In genomic region chr15:10713626-10714316, GRCm38 (mm10) we compare ENCODE assay signal across 8 mouse cellular contexts. TPM values are rescaled to one million over a fixed set of nuclear protein-coding genes. Genes with fewer than 3 reads are reported as not detected.
A peak's percentile ranks its signal among the peaks of the same experiment; 100 is the strongest.
DNase-seq lines count a peak whose midpoint lies in the region; ATAC-seq and TF ChIP-seq lines count a peak whose summit lies in the region.

No protein-coding gene starts in this region.

- under 1% methylated on average over 32 of the region's 35 CpGs for WGBS in embryonic facial prominence, embryonic 13.5 days
- under 1% methylated on average over 35 of the region's 35 CpGs for WGBS in hindbrain, embryonic 12.5 days
- WGBS in liver, embryonic 12.5 days (ENCODE audit: insufficient replicate concordance) = 1% methylated on average over 35 of the region's 35 CpGs
- 2% methylated on average over 35 of the region's 35 CpGs for WGBS in olfactory bulb, adult 2 months

- in situ Hi-C loops in ES-E14 (cut with MboI; ENCODE audit: low sequenced_read_pairs in 2 of 2, unreplicated experiment in 2 of 2) = no loop called here

- TF ChIP-seq CTCF in olfactory bulb, adult 2 months (IDR thresholded peaks at IDR 0.05; ENCODE audit: insufficient read depth, low read depth, low read length) = no peak

- ATAC-seq in cerebellum, adult (ENCODE audit: insufficient number of reproducible peaks, low FRiP score, low TSS enrichment) = peak; percentile 23; the same call in 1 of the 2 replicates
- 0 out of 2 replicates have a peak, but pooled peaks have one; percentile 4 for ATAC-seq in embryonic facial prominence, embryonic 13.5 days (ENCODE audit: insufficient number of reproducible peaks, insufficient read depth, low FRiP score, low TSS enrichment, low read depth)
- peak; percentile 70 for ATAC-seq in hindbrain, embryonic 12.5 days (ENCODE audit: low FRiP score)
- peak; percentile 20; the same call in 1 of the 2 replicates for ATAC-seq in liver, embryonic 12.5 days

- peak overlapping the region; percentile 77; the same call in 1 of the 2 replicates for H3K27ac ChIP-seq in ES-E14 (ENCODE audit: insufficient read depth, low read depth, low read length, poor library complexity, severe bottlenecking)
- peak overlapping the region; percentile 93 for H3K27ac ChIP-seq in embryonic facial prominence, embryonic 13.5 days
- H3K27ac ChIP-seq in hindbrain, embryonic 12.5 days = peak overlapping the region; percentile 82
- H3K27ac ChIP-seq in liver, embryonic 12.5 days = peak overlapping the region; percentile 51
- no peak overlapping the region for H3K27ac ChIP-seq in olfactory bulb, adult 2 months (ENCODE audit: insufficient read depth, low read depth, low read length)

- H3K4me2 ChIP-seq in embryonic facial prominence, embryonic 13.5 days = peak overlapping the region; percentile 77
- H3K4me2 ChIP-seq in hindbrain, embryonic 12.5 days (replicated peaks) = peak overlapping the region; percentile 88
- H3K4me2 ChIP-seq in liver, embryonic 12.5 days = peak overlapping the region; percentile 86

- H3K36me3 ChIP-seq in ES-E14 (ENCODE audit: control insufficient read depth, insufficient read depth, low read length, poor library complexity, severe bottlenecking) = no peaks in the 10 kb centered on the region
- H3K36me3 ChIP-seq in embryonic facial prominence, embryonic 13.5 days = peaks cover 19% of the 10 kb centered on the region
- peaks cover 3% of the 10 kb centered on the region; the same call in 1 of the 2 replicates for H3K36me3 ChIP-seq in hindbrain, embryonic 12.5 days
- no peaks in the 10 kb centered on the region for H3K36me3 ChIP-seq in liver, embryonic 12.5 days

- H3K4me1 ChIP-seq in ES-E14 (ENCODE audit: control insufficient read depth in 2 of 2, insufficient read depth in 2 of 2, low read length in 2 of 2, poor library complexity in 1 of 2) = peaks cover 5 to 9% of the 10 kb centered on the region in 2 experiments
- peaks cover 30% of the 10 kb centered on the region for H3K4me1 ChIP-seq in embryonic facial prominence, embryonic 13.5 days
- peaks cover 25% of the 10 kb centered on the region for H3K4me1 ChIP-seq in hindbrain, embryonic 12.5 days
- H3K4me1 ChIP-seq in liver, embryonic 12.5 days = peaks cover 13% of the 10 kb centered on the region; the same call in 1 of the 2 replicates
- H3K4me1 ChIP-seq in olfactory bulb, adult 2 months (ENCODE audit: control insufficient read depth, insufficient read depth, low read length) = peaks cover 8% of the 10 kb centered on the region; the same call in 1 of the 2 replicates

- peak overlapping the region; percentile 95 for H3K9ac ChIP-seq in ES-E14 (ENCODE audit: insufficient read depth, low read depth, low read length, poor library complexity, severe bottlenecking)
- peak overlapping the region; percentile 98 for H3K9ac ChIP-seq in embryonic facial prominence, embryonic 13.5 days
- H3K9ac ChIP-seq in hindbrain, embryonic 12.5 days = peak overlapping the region; percentile 94
- H3K9ac ChIP-seq in liver, embryonic 12.5 days = peak overlapping the region; percentile 67

- H3K4me3 ChIP-seq in ES-E14 (ENCODE audit: insufficient read depth in 1 of 2, low read depth in 1 of 2, low read length in 2 of 2, poor library complexity in 1 of 2, severe bottlenecking in 1 of 2) = peak overlapping the region; percentile 75 to 86
- peak overlapping the region; percentile 91 for H3K4me3 ChIP-seq in embryonic facial prominence, embryonic 13.5 days
- peak overlapping the region; percentile 87 for H3K4me3 ChIP-seq in hindbrain, embryonic 12.5 days
- peak overlapping the region; percentile 64 for H3K4me3 ChIP-seq in liver, embryonic 12.5 days
- H3K4me3 ChIP-seq in olfactory bulb, adult 2 months (ENCODE audit: insufficient read depth, low read depth, low read length) = peak overlapping the region; percentile 71

- no peak for TF ChIP-seq POLR2A in olfactory bulb, adult 2 months (IDR thresholded peaks at IDR 0.05; ENCODE audit: insufficient read depth, low read depth, low read length)

- H3K27me3 ChIP-seq in embryonic facial prominence, embryonic 13.5 days = no peaks in the 10 kb centered on the region
- H3K27me3 ChIP-seq in hindbrain, embryonic 12.5 days = no peaks in the 10 kb centered on the region
- H3K27me3 ChIP-seq in liver, embryonic 12.5 days (replicated peaks) = peaks cover 46% of the 10 kb centered on the region

- no peak for DNase-seq in cerebellum, adult 11 months
- no peak for DNase-seq in ES-E14 (ENCODE audit: low read depth, low spot score)
- no peak for DNase-seq in thymus, postnatal 36 days

- no peaks in the 10 kb centered on the region for H3K9me3 ChIP-seq in ES-E14 (ENCODE audit: control insufficient read depth, insufficient read depth, low read depth, low read length)
- peaks cover 6% of the 10 kb centered on the region; the same call in 1 of the 2 replicates for H3K9me3 ChIP-seq in embryonic facial prominence, embryonic 13.5 days
- H3K9me3 ChIP-seq in hindbrain, embryonic 12.5 days (replicated peaks) = peaks cover 4% of the 10 kb centered on the region; the same call in 1 of the 2 replicates
- no peaks in the 10 kb centered on the region for H3K9me3 ChIP-seq in liver, embryonic 12.5 days (replicated peaks)

TF ChIP-seq in ES-E14, 5 proteins besides CTCF, POLR2A, EP300 and RAD21:
- TF ChIP-seq CHD2 (IDR thresholded peaks at IDR 0.05; ENCODE audit: low read depth, low read length) = no peak
- no peak for TF ChIP-seq ZC3H11A (IDR thresholded peaks at IDR 0.05; ENCODE audit: borderline replicate concordance, low read depth, low read length)
- no peak for TF ChIP-seq MAFK (IDR thresholded peaks at IDR 0.05; ENCODE audit: insufficient read depth, low read depth, low read length)
- no peak for TF ChIP-seq HCFC1 (IDR thresholded peaks at IDR 0.05; ENCODE audit: borderline replicate concordance, insufficient read depth, low read length)
- TF ChIP-seq ZNF384 (IDR thresholded peaks at IDR 0.05; ENCODE audit: low read depth, low read length) = no peak

RNA-seq across cellular contexts. Expression of gene Rai14, which starts 0.7 kb away (rescaled TPM):
- total RNA-seq in ES-E14 (2012; rRNA removed) = 34.2 and 35.0 TPM in 2 replicates
- polyA plus RNA-seq in embryonic facial prominence, embryonic 13.5 days (2015; fragmentation: Nextera tagmentation; extraction: Ambion mirVana) = 78.9 and 87.3 TPM in 2 replicates
- polyA plus RNA-seq in hindbrain, embryonic 12.5 days (2016; fragmentation: Nextera tagmentation; extraction: Ambion mirVana) = 64.9 and 70.5 TPM in 2 replicates
- polyA plus RNA-seq in liver, embryonic 12.5 days (2016; fragmentation: Nextera tagmentation; extraction: Ambion mirVana) = 9.2 and 9.7 TPM in 2 replicates
- not detected in 2 replicates for polyA plus RNA-seq in olfactory bulb, adult 2 months (2012; ENCODE audit: insufficient read depth, insufficient read length, low replicate concordance, missing spikeins)

Comparison
In these comparisons a context has a peak if more than half of its experiments do, and no peak if none do; other contexts are left out.
1. ATAC-seq: peak in every context shown above with its lines; median percentile 70 in hindbrain, embryonic 12.5 days; 23 in cerebellum, adult; 20 in liver, embryonic 12.5 days; 4 in embryonic facial prominence, embryonic 13.5 days.
2. RNA of gene Rai14, which starts 0.7 kb away (polyA plus RNA-seq): 78.9 to 87.3 TPM in embryonic facial prominence, embryonic 13.5 days, 64.9 to 70.5 TPM in hindbrain, embryonic 12.5 days and 9.2 to 9.7 TPM in liver, embryonic 12.5 days; not detected in olfactory bulb, adult 2 months; every median in the first group is over 10 times any median in the second.
3. Peak in every context shown above with its lines, with median percentiles within 50 percentile points of each other: H3K4me3 ChIP-seq, H3K9ac ChIP-seq and H3K4me2 ChIP-seq.